Mouse (Mus musculus) ES-Bruce4 (cell line): Measurements from ENCODE around the gene Herc6. TPM values are rescaled to one million over a fixed set of nuclear protein-coding genes. Genes with fewer than 3 reads are reported as not detected.
"Not testable (repeated sequence)": the region's sequence is repeated elsewhere in the genome, so short reads cannot be mapped to it uniquely, and the experiment has no call there.

Experiments used
- H3K27ac ChIP-seq: 2 replicates; pipeline ENCODE4 v1.5.1; 2012; ENCODE audit warnings: low read length, inconsistent platforms; ENCODE audit not compliant: insufficient read depth
- H3K27me3 ChIP-seq: 2 replicates; pipeline ENCODE4 v1.6.1; 2012; ENCODE audit warnings: mild to moderate bottlenecking, low read length, inconsistent platforms; ENCODE audit not compliant: control insufficient read depth, poor library complexity, insufficient read depth, severe bottlenecking
- H3K36me3 ChIP-seq: 2 replicates; pipeline ENCODE4 v1.6.1; 2012; ENCODE audit warnings: inconsistent platforms, mild to moderate bottlenecking, low read length, moderate library complexity; ENCODE audit not compliant: control insufficient read depth, poor library complexity, insufficient read depth, severe bottlenecking
- H3K4me1 ChIP-seq: one replicate; pipeline ENCODE4 v1.8.1; 2011; ENCODE audit warnings: low read length; ENCODE audit not compliant: control insufficient read depth, insufficient read depth
- H3K4me3 ChIP-seq: 2 replicates; pipeline ENCODE4 v1.5.1; 2011; ENCODE audit warnings: low read depth, mild to moderate bottlenecking, low read length
- H3K9ac ChIP-seq: 2 replicates; pipeline ENCODE4 v1.6.1; 2012; ENCODE audit warnings: low read depth, mild to moderate bottlenecking, inconsistent platforms; ENCODE audit not compliant: poor library complexity, severe bottlenecking
- H3K9me3 ChIP-seq: replicated peaks from 2 replicates; pipeline ENCODE4 v1.6.1; 2012; ENCODE audit warnings: mild to moderate bottlenecking, low read length, inconsistent platforms; ENCODE audit not compliant: control insufficient read depth, poor library complexity, insufficient read depth, severe bottlenecking
- CTCF ChIP-seq: IDR thresholded peaks from one replicate; pipeline ENCODE4 v1.8.1; 2011; ENCODE audit warnings: low read depth, low read length
- EP300 ChIP-seq: IDR thresholded peaks from 2 replicates; pipeline ENCODE4 v1.6.1; 2011; ENCODE audit warnings: low read depth, low read length; ENCODE audit not compliant: insufficient read depth
- POLR2A ChIP-seq: IDR thresholded peaks from one replicate; pipeline ENCODE4 v1.8.1; 2011; ENCODE audit warnings: low read length; ENCODE audit not compliant: insufficient read depth
- polyA plus RNA-seq: library from polyadenylated mRNA; stranded (reverse); fragments of >200 nt; gene quantifications from 2 replicates; pipeline ENCODE4 v1.2.4, GENCODE M21; 2011; ENCODE audit warnings: low read depth; ENCODE audit not compliant: missing spikeins, insufficient read depth, insufficient read length

The Herc6 gene
- polyA plus RNA-seq, 1 experiment: 4.8 TPM

- Histone ChIP-seq H3K4me3 (no peak overlapping the region), H3K4me1 (peaks cover 2% of the 10 kb centered on the region), H3K27ac (no peak overlapping the region), H3K9me3 (no peaks in the 10 kb centered on the region), H3K36me3 (no peaks in the 10 kb centered on the region), H3K9ac (no peak overlapping the region), H3K27me3 (no peaks in the 10 kb centered on the region)
- no peak for TF ChIP-seq POLR2A
- no peak for TF ChIP-seq CTCF
- no peak for TF ChIP-seq EP300
Observed at GRCm38 (mm10) chr6:57541737-57542335, 39.0 kb upstream of the Herc6 start.

DNA sequence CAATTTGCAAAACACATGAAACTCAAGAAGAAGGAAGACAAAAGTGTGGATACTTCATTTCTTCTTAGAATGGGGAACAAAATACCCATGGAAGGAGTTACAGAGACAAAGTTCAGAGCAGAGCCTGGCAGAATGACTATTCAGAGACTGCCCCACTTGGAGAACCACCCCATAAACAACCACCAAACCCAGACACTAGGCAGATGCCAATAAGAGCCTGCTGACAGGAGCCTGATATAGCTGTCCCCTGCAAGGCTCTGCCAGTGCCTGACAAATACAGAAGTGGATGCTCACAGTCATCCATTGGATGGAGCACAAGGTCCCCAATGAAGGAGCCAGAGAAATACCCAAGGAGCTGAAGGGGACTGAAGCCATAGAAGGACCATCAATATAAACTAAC lies 37.2 kb upstream of the Herc6 start:
- not testable (repeated sequence) for H3K4me1 ChIP-seq, H3K4me3 ChIP-seq

GRCm38 (mm10) chr6:57544866-57545265 lies 35.9 kb upstream of the Herc6 start:
- Histone ChIP-seq H3K36me3 (no peaks in the 10 kb centered on the region), H3K9me3 (no peaks in the 10 kb centered on the region), H3K4me3 (no peak overlapping the region), H3K27me3 (no peaks in the 10 kb centered on the region), H3K4me1 (peaks cover 2% of the 10 kb centered on the region), H3K9ac (no peak overlapping the region), H3K27ac (no peak overlapping the region)
- TF ChIP-seq CTCF: no peak
- no peak for TF ChIP-seq EP300
- TF ChIP-seq POLR2A: no peak

More for the DNA sequence above, 37.2 kb upstream of the Herc6 start:
- H3K9me3 ChIP-seq, H3K27ac ChIP-seq, H3K36me3 ChIP-seq, H3K9ac ChIP-seq, H3K27me3 ChIP-seq: not testable (repeated sequence)

GRCm38 (mm10) chr6:57551211-57551796 lies 29.5 kb upstream of the Herc6 start:
- no peak for TF ChIP-seq POLR2A
- no peaks in the 10 kb centered on the region for H3K36me3 ChIP-seq
- H3K4me1 ChIP-seq: no peaks in the 10 kb centered on the region
- no peak overlapping the region for H3K9ac ChIP-seq
- H3K27me3 ChIP-seq: no peaks in the 10 kb centered on the region
- H3K27ac ChIP-seq: no peak overlapping the region
- no peak overlapping the region for H3K4me3 ChIP-seq
- H3K9me3 ChIP-seq: no peaks in the 10 kb centered on the region

- no peak overlapping the region for H3K27ac ChIP-seq
- H3K4me3 ChIP-seq: no peak overlapping the region
- peaks cover 3% of the 10 kb centered on the region; the same call in 1 of the 2 replicates for H3K9me3 ChIP-seq
- H3K4me1 ChIP-seq: no peaks in the 10 kb centered on the region
- H3K27me3 ChIP-seq: no peaks in the 10 kb centered on the region
- no peaks in the 10 kb centered on the region for H3K36me3 ChIP-seq
- H3K9ac ChIP-seq: no peak overlapping the region
- TF ChIP-seq EP300: no peak
- TF ChIP-seq CTCF: no peak
- no peak for TF ChIP-seq POLR2A
Observed at GRCm38 (mm10) chr6:57557796-57558317, 22.9 kb upstream of the Herc6 start.

DNA sequence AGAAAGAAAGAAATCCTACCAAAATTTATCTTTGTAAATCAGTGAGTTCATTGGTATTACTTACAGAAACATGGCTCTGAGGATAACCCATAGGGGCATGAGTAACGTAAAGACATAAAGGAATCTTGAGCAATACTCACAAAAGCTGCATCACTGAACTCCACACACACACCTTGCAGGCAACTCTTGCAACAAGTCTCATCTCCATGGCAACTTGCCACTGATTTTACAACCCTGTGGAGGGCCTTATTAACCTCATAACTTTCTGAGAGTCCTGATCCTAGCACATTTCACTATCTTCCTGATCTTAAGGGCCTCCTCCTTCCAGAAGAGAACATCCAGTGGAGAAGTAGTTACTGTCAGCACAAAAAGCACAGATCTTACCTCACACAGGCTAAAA lies 17.3 kb upstream of the Herc6 start:
- Histone ChIP-seq H3K9ac (no peak overlapping the region), H3K36me3 (no peaks in the 10 kb centered on the region), H3K27me3 (no peaks in the 10 kb centered on the region), H3K4me1 (no peaks in the 10 kb centered on the region), H3K27ac (no peak overlapping the region), H3K9me3 (peaks cover 3% of the 10 kb centered on the region; the same call in 1 of the 2 replicates), H3K4me3 (no peak overlapping the region)
- TF ChIP-seq EP300 (no peak), POLR2A (no peak), CTCF (no peak)
